Mouse (Mus musculus): ENCODE measurements around the gene C2. TPM values are rescaled to one million over a fixed set of nuclear protein-coding genes. Genes with fewer than 3 reads are reported as not detected.
A peak's percentile ranks its signal among the peaks of the same experiment; 100 is the strongest.

The C2 gene
- polyA plus RNA-seq (2012; rRNA removed), result 25.8 and 27.7 TPM in 2 replicates

DNA sequence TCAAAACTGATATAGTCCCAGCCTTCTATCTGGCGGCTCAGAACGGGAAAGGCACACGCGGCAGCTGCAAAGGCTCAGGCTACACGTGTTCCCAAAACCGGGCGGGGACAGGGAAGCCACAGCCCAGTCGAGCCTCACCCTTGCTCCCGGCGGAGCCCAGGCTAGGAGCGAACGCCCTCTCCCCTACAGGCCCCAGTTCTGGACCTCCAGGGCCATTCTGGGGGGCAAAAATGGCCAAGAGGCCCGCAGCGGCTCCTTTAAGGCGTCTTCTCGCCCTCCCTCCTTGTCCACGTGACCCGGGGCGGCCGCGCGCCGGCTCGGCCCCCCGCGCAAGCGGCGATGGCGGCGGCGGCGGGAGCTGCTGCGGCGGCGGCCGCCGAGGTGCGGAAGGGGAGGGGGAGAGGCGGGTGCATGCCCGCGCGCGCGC is at the start of gene C2, which contains the start of gene Ehmt2:
TSS of gene C2 (minus strand) at position 106 of the 427 bp plus-strand sequence.
TSS of gene Ehmt2 (plus strand) at position 310 of the 427 bp plus-strand sequence.
- under 1% methylated on average over 41 of the region's 44 CpGs for WGBS
- H3K4me1 ChIP-seq (ENCODE audit: control insufficient read depth, insufficient read depth, low read length), result peaks cover 5% of the 10 kb centered on the region; the same call in 1 of the 2 replicates
- DNase-seq, result peak; percentile 84

DNA sequence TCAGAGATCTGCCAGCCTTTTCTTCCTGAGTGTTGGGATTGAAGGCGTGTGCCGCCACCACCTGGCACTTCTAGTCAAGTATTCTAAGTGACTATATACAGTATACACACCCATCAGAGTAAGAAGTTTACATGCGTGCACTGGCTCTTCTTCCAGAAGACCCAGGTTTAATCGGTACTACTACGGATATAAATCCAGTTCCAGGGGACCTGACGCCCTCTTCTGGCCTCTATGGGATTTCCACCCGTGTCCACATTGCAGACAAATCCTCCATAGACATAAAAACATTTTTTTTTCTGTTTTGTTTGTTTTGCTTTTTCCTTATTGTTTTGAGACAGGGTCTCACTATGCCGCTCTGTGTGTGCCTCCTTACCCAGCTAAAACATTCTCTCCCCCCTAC is 49.5 kb upstream of the C2 start:
- WGBS, result 16% methylated on average over 8 of the region's 8 CpGs
- H3K4me3 ChIP-seq (replicated peaks; ENCODE audit: extremely low read depth, low read depth, low read length), result no peak overlapping the region
- TF ChIP-seq POLR2A (IDR thresholded peaks at IDR 0.05; ENCODE audit: borderline replicate concordance, extremely low read depth, low read depth, low read length) (no peak), CTCF (IDR thresholded peaks at IDR 0.05; ENCODE audit: insufficient read depth, low read length) (peak; percentile 52)
- no peak for DNase-seq
- no peaks in the 10 kb centered on the region for H3K4me1 ChIP-seq (ENCODE audit: control insufficient read depth, insufficient read depth, low read length)

More for the DNA sequence above, at the start of gene C2, which contains the start of gene Ehmt2:
- TF ChIP-seq CTCF (IDR thresholded peaks at IDR 0.05; ENCODE audit: insufficient read depth, low read length) (no peak), POLR2A (IDR thresholded peaks at IDR 0.05; ENCODE audit: borderline replicate concordance, extremely low read depth, low read depth, low read length) (peak; percentile 64; the same call in 1 of the 2 replicates)
- peak within 1 kb of the TSS; percentile 87 for H3K4me3 ChIP-seq (replicated peaks; ENCODE audit: extremely low read depth, low read depth, low read length)

DNA sequence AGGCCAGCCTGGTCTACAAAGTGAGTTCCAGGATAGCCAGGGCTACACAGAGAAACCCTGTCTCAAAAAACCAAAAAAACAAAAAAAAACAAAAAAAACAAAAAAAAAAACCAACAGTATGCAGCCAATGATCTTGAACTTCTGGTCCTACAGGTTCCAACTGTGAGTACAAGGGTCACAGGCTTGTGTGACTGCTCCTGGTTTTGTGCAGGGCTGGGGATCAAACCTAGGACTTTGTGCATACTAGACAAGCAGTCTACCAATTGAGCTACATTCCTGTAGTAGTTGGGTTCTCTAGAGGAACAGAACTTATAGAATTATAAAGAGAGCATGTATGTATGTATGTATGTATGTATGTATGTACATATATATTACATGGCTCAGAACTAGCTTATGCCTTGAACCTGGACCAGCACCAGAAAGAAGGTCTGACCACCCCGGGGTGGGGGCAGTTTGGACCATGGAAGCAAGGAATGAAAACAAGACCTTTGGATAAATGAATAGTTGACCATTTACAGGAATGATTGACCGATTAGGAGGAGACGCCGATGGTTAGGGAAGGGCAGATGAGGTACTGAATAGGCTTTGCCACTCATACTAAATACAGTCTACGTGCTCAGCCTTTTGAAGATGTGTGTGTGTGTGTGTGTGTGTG is 48.5 kb upstream of the C2 start:
- WGBS, result 91% methylated on average over 5 of the region's 5 CpGs
- Histone ChIP-seq H3K4me1 (ENCODE audit: control insufficient read depth, insufficient read depth, low read length) (no peaks in the 10 kb centered on the region), H3K4me3 (replicated peaks; ENCODE audit: extremely low read depth, low read depth, low read length) (no peak overlapping the region)
- DNase-seq, result no peak
- TF ChIP-seq POLR2A (IDR thresholded peaks at IDR 0.05; ENCODE audit: borderline replicate concordance, extremely low read depth, low read depth, low read length) (no peak), CTCF (IDR thresholded peaks at IDR 0.05; ENCODE audit: insufficient read depth, low read length) (no peak)

DNA sequence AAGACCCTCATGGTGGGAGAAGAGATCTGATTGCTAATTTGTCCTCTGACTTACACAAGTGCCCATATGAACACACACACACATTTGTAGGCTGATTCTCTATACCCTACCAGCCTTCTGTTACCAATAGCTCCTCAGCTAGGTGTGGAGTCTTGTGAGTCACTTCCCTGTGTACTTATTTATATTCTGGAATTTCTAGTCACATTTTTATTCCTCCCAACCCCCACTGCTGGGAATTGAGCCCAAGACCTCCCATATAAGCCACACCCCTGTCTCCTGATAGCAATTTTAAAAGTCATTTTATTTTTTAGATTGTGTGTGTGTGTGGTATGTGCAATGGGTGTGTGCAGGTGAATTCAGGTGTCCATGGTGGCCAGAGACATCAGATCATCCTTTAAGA is 46.3 kb upstream of the C2 start:
- no peak for TF ChIP-seq POLR2A (IDR thresholded peaks at IDR 0.05; ENCODE audit: borderline replicate concordance, extremely low read depth, low read depth, low read length)
- TF ChIP-seq CTCF (IDR thresholded peaks at IDR 0.05; ENCODE audit: insufficient read depth, low read length), result no peak
- Histone ChIP-seq H3K4me3 (replicated peaks; ENCODE audit: extremely low read depth, low read depth, low read length) (no peak overlapping the region), H3K4me1 (ENCODE audit: control insufficient read depth, insufficient read depth, low read length) (no peaks in the 10 kb centered on the region)
- DNase-seq, result no peak

DNA sequence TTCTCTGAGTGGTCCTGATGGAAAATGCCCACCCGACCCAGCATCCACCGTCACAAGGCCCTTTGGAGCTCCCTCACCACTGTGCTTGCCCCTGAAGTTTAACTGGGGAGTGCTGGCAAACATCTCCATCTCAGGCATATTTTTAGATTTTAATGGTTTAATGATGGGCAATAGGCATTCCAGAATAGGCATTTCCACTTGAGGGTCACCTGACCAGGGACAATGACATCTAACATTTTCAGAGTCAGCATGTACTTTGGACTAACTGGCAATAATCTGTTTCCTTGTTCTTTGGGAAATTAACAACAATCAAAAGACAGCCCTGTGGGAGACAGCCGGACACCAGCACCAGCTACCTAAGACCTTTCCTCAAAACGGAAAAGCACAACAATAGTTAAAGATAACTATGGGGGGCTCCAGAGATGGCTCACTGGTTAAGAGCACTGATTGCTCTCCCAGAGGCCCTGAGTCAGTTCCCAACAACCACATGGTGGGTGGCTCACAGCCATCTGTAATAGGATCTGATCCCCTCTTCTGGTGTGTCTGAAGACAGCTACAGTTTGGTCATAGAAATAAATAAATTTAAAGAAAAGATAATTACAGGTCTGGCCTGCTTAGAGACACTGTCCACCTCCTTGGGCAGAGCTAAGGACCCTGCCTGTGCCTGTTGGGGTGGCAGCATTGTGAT is 45.2 kb upstream of the C2 start:
- no peak overlapping the region for H3K4me3 ChIP-seq (replicated peaks; ENCODE audit: extremely low read depth, low read depth, low read length)
- no peak for DNase-seq
- no peak for TF ChIP-seq CTCF (IDR thresholded peaks at IDR 0.05; ENCODE audit: insufficient read depth, low read length)
- TF ChIP-seq POLR2A (IDR thresholded peaks at IDR 0.05; ENCODE audit: borderline replicate concordance, extremely low read depth, low read depth, low read length), result no peak
- 82% methylated on average over 4 of the region's 4 CpGs for WGBS
- no peaks in the 10 kb centered on the region for H3K4me1 ChIP-seq (ENCODE audit: control insufficient read depth, insufficient read depth, low read length)

DNA sequence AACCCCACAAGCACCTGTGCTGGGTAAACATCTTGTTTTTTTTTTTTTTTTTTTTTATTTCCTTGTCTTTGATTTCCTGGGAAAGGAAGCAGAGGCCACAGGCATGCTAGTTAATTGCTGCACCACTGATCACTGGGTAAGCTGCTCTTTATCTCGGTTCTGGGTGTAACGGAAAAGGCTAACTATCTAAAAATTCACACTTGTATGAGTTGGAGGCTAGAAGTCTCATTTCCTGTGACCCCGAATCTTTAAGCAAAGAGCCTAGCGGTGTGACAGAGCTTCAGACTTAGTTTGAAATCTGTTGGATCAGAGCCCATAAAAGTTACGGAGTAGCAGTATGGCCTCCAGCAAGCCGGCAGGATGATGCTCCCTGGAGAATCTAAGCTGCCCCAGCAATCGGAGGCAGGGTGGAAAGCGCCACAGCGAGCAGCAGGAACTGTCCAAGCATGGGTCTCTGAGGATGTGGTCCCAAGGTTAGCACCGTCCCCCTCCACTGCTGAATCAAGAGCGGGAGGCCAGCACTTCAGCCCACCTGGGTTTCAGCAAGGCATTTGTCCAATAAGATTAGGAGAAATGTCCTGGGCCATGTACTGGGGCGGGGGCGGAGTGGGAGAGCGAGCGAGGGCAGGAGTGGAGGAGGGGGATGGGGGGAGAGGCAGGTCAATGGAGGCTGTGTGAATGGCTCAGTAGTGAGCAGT is 43.4 kb upstream of the C2 start:
- 14% methylated on average over 15 of the region's 15 CpGs for WGBS
- Histone ChIP-seq H3K4me3 (replicated peaks; ENCODE audit: extremely low read depth, low read depth, low read length) (peak overlapping the region; percentile 19), H3K4me1 (ENCODE audit: control insufficient read depth, insufficient read depth, low read length) (no peaks in the 10 kb centered on the region)
- no peak for DNase-seq
- TF ChIP-seq POLR2A (IDR thresholded peaks at IDR 0.05; ENCODE audit: borderline replicate concordance, extremely low read depth, low read depth, low read length), result no peak
- no peak for TF ChIP-seq CTCF (IDR thresholded peaks at IDR 0.05; ENCODE audit: insufficient read depth, low read length)

DNA sequence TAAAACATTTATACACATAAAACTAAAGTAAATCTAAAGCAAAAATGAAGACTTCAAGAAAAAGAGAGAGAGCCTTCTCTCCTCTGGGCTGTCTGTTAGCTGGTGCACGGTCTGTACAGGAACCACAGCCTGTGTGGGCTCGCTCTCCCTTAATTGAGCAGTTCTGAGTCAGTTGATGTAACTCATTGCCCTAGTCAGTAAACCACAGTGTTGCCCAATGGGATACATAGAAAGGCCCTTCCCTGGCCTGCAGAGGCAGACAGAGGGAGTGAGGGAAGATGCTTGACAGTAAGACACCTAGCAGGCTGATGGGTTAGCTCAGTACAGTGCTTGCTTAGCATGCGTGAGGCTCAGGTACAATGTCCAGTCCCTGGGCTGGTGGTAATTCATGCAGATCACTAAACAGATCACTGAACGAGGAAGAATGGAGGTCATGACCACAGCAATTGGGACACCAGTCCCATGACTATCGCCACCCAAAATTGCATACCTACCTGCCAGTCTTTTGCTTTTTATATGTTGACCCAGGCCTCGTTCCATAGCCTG is 40.0 kb upstream of the C2 start:
- H3K4me1 ChIP-seq (ENCODE audit: control insufficient read depth, insufficient read depth, low read length), result no peaks in the 10 kb centered on the region
- TF ChIP-seq CTCF (IDR thresholded peaks at IDR 0.05; ENCODE audit: insufficient read depth, low read length) (no peak), POLR2A (IDR thresholded peaks at IDR 0.05; ENCODE audit: borderline replicate concordance, extremely low read depth, low read depth, low read length) (no peak)
- WGBS, result 86% methylated on average over 6 of the region's 6 CpGs
- H3K4me3 ChIP-seq (replicated peaks; ENCODE audit: extremely low read depth, low read depth, low read length), result no peak overlapping the region
- no peak for DNase-seq

DNA sequence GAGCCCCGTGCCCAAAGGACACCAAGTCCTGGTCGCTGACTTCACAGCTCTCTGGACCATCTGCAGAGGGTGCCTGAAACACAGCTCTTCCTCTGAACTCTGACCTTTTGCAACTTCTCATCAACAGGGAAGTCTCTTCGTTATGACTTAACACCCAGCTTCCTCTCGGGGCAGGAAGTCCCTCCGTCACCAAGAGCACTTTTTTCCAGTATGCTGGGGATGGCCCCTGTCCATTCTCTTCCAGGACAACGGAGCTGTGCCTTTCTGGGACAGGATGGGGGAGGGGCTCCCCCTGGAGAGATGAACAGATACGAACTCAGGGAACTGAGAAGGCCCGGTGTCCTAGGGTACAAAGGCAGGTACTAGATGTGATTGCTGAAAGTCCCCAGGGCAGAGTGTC is 36.8 kb upstream of the C2 start:
- 46% methylated on average over 8 of the region's 8 CpGs for WGBS
- peaks cover 4% of the 10 kb centered on the region; the same call in 1 of the 2 replicates for H3K4me1 ChIP-seq (ENCODE audit: control insufficient read depth, insufficient read depth, low read length)
- no peak overlapping the region for H3K4me3 ChIP-seq (replicated peaks; ENCODE audit: extremely low read depth, low read depth, low read length)
- DNase-seq, result no peak
- no peak for TF ChIP-seq POLR2A (IDR thresholded peaks at IDR 0.05; ENCODE audit: borderline replicate concordance, extremely low read depth, low read depth, low read length)
- TF ChIP-seq CTCF (IDR thresholded peaks at IDR 0.05; ENCODE audit: insufficient read depth, low read length), result no peak

DNA sequence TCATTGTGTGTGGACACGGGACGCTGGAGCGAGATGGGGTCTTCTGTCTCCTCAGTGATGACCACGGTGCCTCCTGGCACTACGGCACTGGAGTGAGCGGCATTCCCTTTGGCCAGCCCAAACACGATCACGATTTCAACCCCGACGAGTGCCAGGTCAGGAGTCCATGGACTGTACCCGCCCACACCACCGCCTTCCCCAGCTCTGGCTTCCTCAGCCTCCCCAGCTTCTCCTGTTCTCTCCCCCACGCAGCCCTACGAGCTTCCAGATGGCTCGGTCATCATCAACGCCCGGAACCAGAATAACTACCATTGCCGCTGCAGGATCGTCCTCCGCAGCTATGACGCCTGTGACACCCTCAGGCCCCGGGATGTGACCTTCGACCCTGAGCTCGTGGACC is 36.0 kb upstream of the C2 start:
- WGBS, result 70% methylated on average over 24 of the region's 24 CpGs
- TF ChIP-seq POLR2A (IDR thresholded peaks at IDR 0.05; ENCODE audit: borderline replicate concordance, extremely low read depth, low read depth, low read length) (no peak), CTCF (IDR thresholded peaks at IDR 0.05; ENCODE audit: insufficient read depth, low read length) (no peak)
- H3K4me1 ChIP-seq (ENCODE audit: control insufficient read depth, insufficient read depth, low read length), result peaks cover 4% of the 10 kb centered on the region; the same call in 1 of the 2 replicates
- no peak overlapping the region for H3K4me3 ChIP-seq (replicated peaks; ENCODE audit: extremely low read depth, low read depth, low read length)
- no peak for DNase-seq

All from lung, adult 2 months (tissue).